Mouse (Mus musculus): ENCODE data around the gene Zbp1.

The Zbp1 gene

GRCm38 (mm10) chr2:173218416-173219141 lies at the start of gene Zbp1:
Gene Zbp1 (minus strand): TSS chr2:173218923.
- no peak for DNase-seq (ENCODE audit: low read depth, low spot score)

DNA sequence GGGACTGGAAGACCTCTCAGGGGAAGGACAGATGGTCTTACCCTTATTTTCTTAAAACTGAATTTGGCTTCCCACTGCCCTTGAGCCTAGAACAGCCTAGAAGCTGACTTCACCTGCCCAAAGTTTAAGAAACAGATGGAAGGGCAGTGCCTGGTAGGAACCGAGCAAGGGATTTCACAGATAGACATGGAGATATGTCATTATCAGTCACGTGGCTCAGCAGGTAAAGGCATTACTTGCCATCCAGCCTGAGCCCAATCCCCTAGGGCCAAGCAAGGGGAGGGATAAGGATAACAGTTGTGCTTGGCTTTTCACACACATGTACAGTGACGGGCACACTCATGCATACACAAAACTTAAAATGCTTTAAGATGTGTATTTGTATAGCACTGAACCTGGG lies 48.8 kb upstream of the Zbp1 start:
- no peak for DNase-seq (ENCODE audit: low read depth, low spot score)

DNA sequence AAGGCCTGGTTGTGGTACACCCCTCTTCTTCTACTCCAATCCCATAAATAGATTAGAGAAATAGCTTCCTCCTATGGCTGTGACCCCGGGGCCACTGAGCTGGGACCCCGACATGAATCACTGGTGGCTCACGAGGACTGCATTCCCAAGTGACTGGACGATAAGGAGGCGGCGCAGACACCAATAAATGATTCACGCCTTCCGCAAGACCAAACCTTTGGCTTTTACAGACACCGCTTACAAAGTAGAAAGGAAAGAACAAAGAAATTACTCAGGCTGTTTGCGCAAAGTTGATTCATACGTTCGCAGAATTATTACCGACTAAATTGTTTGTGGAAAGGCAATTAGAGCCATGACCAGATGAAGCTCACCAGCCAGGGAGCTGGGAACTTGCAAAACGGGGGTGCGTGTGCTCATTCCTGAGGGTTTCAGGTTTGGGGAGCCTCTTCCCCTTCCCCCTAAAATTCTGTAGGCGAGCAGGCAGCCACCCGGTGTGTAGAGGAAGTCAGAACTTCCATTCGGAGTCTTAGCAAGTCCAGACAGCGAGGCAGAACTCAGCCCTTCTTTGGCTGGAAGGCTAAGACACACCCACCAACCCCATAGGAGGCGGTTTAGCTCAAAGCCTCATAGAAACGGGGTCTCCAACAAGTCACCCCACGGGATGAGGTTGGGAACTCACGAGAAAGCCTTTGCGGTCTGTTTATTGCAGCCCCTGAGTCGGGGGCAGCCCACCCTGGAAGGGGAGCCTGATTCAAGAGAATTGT lies 47.8 kb upstream of the Zbp1 start:
- no peak for DNase-seq (ENCODE audit: low read depth, low spot score)

- DNase-seq (ENCODE audit: low read depth, low spot score) = no peak
Measured at GRCm38 (mm10) chr2:173265468-173266265, 46.9 kb upstream of the Zbp1 start.

- DNase-seq (ENCODE audit: low read depth, low spot score) = no peak
Measured at GRCm38 (mm10) chr2:173264467-173265128, 45.9 kb upstream of the Zbp1 start.

DNA sequence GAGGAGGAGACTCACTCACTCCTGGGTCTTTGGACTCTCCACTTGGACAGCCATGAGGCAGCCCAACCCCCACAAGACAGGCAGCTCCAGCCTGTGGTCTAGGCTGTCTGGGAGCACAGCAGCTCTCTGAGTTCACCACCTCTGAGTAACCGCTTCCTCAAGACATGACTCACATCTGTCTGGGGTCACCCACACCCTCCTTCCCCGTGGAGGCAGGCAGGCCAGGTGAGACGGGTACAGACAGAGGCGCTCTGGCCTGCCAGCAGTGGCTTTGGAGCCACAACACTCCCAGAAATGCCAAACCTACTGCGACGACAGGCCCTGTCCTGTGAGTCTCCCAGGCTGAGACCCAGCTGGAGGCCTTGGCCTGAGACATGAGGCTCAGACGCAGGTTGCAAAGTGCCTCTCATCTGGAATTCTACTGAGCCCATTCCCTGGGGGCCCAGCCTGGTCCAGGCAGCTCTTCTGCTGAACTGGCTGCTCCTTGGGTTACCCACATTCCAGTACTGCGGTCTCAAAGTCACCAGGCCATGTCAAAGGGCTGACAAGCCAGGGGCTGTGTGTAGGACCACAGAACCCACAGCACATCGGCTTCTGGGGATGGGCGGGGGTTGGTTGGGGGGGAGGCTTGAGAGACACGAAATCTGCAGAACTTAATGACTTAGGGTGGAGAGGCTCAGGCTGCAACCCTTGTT lies 45.1 kb upstream of the Zbp1 start:
- no peak for DNase-seq (ENCODE audit: low read depth, low spot score)

DNA sequence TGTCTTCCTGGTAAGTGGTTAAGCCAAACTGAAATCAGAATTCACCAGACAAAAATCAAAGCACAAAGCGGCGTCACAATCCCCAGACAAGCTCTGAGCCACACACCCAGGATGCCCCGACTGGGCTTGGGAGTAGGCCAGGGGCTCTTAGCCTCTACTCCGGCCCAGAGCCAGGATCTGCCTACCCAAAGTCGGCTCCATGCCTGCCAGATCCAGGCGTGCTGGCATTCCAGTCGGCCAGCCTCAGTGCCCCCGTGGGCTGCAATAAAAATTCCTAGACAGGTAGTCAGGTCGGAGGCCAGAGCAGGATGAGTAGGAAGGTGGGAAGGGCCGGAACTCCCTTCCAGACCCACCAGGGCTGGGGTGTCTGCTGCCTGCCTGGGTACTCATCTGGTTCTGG lies 42.8 kb upstream of the Zbp1 start:
- DNase-seq (ENCODE audit: low read depth, low spot score) = no peak

DNA sequence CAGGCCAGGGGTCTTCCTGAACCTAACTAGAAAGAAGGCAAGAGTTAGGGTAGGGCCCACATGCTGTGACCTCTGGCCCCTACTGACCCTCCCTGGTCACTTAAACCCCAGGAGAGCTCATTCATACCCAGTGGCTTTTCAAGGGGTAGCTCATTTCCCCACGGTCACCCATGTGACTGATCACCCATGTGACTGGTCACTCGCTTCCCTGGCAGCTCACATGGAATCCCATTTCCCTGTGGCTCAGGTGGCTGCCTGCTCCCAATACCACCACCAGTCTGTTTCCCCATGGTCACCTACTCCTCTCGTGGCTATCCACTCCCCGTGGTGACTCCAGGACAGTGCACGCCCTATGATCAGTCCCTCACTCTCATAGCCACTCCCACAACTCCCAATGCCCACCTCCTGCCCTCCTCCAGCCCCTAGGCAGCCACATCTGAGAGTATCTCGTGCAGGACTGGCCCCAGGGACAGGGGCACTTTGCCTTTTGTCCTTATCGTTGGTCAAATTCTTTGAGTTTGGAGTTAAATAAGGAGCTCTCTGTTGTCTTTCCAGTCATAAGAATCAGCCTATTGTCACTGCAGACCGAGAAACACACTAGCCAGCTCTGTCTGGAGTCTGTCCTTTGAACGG lies 39.9 kb upstream of the Zbp1 start:
- no peak for DNase-seq (ENCODE audit: low read depth, low spot score)

- peak; percentile 63 for DNase-seq (ENCODE audit: low read depth, low spot score)
Measured at GRCm38 (mm10) chr2:173257610-173258009, 38.9 kb upstream of the Zbp1 start.

GRCm38 (mm10) chr2:173256552-173256949 lies 37.8 kb upstream of the Zbp1 start:
- DNase-seq (ENCODE audit: low read depth, low spot score) = no peak

DNA sequence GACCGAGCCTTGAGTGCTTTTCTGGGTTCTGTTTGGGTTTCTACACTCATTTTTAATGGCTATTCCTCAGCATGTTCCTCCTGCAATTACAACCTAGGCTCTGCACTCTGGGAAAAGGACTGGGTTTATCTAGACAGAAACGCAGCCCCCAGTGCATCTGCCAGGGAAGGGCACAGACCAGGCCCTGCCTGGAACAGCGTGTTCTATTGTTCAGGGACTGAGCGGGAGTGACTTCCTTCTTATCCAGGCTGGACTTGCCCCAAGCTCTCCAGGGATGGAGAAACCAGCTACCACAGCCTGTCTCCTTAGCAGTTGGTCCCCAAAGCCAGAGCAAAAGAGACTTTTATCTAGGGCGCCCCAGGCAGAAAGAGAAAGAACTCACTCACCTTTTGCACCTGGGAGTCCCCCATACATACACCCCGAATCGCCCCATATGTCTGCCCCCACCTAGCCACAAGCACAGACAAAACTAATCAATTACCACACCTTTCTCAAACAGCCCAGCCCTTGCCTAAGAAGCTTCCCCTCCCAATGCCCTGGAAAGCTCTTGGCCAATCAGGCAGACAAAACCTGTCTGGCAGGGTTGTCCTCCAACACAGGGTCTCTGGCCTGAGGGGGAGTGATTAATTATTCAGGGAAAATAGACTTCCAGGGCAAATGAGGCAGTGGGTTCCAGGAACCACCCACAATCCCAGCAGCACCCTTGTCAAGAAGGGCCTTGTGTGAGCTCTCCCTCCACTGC lies 37.3 kb upstream of the Zbp1 start:
- DNase-seq (ENCODE audit: low read depth, low spot score) = no peak

- no peak for DNase-seq (ENCODE audit: low read depth, low spot score)
Measured at GRCm38 (mm10) chr2:173253761-173254662, 35.3 kb upstream of the Zbp1 start.

- no peak for DNase-seq (ENCODE audit: low read depth, low spot score)
Measured at GRCm38 (mm10) chr2:173251675-173252074, 33.0 kb upstream of the Zbp1 start.

DNA sequence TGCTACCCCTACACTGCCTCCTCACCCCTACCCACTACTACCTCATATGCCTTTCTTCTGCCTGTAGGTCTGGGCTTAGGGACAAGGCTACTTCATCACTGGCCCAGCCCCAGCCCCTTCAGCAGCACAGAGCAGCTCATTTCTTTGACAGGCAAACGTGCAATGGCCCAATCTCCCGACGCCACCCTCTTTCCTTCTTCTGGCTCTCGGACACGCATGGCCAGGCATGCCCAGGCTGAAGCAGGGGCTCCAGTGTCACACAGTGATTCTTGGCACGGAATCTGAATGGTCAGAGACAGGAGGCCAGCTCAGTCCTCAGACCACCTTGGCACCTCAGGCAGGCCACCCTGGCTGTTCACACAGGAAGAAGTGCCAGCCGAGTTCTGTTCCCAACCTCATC lies 32.4 kb upstream of the Zbp1 start:
- DNase-seq (ENCODE audit: low read depth, low spot score) = no peak

DNA sequence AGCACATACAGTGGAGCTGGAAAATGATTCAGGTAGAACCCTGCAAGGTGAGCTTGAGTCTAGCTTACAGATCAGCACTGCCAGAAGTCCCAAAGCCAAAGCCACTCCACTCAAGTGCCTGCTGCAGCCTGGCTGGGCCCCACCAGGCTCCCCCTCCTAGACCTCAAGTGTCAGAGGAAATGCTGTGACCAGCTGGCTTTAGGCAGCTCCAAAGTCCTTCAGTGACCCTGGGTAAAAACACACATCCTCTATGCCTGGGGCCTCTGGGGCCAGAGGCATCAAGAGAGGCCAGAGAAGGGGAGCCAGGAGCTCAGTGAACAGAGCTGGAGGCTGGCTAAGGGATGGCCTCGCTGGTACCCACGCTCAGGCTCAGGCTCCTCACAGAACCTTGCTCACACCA lies 31.7 kb upstream of the Zbp1 start:
- no peak for DNase-seq (ENCODE audit: low read depth, low spot score)

DNA sequence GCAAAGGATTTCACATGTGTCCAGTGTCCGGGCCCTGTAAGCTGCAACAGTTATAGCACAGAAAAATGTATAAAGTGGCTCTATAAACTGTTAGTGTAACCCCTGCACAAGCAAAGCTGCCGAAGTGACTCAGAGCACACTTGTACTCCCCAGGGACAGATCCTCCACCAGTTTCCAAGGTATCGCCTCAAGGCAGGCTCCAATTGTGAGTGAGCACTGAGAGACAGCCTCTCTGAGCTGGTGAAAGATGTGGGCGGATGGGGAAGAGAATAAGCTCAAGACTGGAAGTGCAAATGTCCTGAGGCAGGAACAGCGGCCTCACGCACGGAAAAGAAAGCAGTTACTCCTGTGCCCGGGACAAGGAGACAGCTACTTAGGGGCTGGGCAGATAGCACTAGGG lies 31.2 kb upstream of the Zbp1 start:
- no peak for DNase-seq (ENCODE audit: low read depth, low spot score)

- no peak for DNase-seq (ENCODE audit: low read depth, low spot score)
Measured at GRCm38 (mm10) chr2:173249386-173249785, 30.7 kb upstream of the Zbp1 start.

DNA sequence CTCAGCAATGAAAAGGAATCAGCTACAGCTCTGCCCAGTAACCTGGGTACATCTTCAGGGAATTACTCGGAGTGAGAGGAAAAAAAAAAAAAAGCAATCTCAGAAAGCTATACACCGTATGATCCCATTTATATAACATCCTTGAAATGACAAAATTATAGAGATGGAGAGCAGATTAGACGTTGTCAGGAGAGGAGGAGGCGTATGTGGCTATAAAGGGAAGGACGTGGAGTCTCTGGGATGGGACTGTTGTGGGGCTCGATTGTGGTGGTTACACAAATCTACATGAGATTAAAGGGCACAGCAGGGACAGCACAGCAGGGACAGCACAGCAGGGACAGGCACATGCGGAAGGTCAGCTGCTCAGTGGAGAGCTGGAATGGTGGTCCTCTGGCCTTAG lies 30.1 kb upstream of the Zbp1 start:
- no peak for DNase-seq (ENCODE audit: low read depth, low spot score)

- DNase-seq (ENCODE audit: low read depth, low spot score) = no peak
Measured at GRCm38 (mm10) chr2:173247911-173248310, 29.2 kb upstream of the Zbp1 start.

All from brain, embryonic 18.5 days (tissue).